In the genomic region with DNA sequence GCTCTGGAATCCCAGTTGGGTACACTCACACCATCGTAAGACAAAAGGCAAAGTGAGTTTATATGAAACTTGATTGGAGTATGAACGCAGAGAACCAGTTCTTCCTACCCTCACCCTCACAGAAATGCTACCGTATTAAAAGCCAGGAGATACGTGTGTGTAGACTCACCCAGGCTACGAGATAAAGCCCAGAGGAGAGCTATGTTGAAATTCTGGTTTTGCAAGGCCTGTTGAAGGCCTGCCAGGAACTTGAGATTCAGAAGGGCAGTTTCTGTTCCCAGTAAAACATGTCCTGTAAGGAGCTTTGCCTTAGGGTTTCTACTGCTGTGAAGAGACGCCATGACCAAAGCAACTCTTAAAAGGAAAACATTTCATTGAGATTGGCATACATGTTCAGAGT, we compare ENCODE assay signal across 16 mouse cellular contexts.
DNase-seq lines count a peak whose midpoint lies in the region; ATAC-seq and TF ChIP-seq lines count a peak whose summit lies in the region.
"Had no signal": no experiment of that assay in that cellular context is flagged by ENCODE, and none has a peak within 500 bp of the region (broad histone marks: within the 10 kb centered on the region; RNA-seq: fewer than 3 reads in every experiment).

No protein-coding gene starts in this region.

- H3K27me3 ChIP-seq in lung, postnatal 0 days (replicated peaks; ENCODE audit: insufficient read depth, low read length): no peaks in the 10 kb centered on the region
- H3K27me3 ChIP-seq: neural tube, embryonic 12.5 days had no signal

- no peaks in the 10 kb centered on the region for H3K9me3 ChIP-seq in lung, postnatal 0 days (ENCODE audit: low read length)

- H3K4me2 ChIP-seq in lung, postnatal 0 days (replicated peaks; ENCODE audit: low read depth, low read length): no peak overlapping the region
- H3K4me2 ChIP-seq: heart, embryonic 11.5 days; neural tube, embryonic 12.5 days had no signal

- no peaks in the 10 kb centered on the region for H3K36me3 ChIP-seq in lung, postnatal 0 days (ENCODE audit: insufficient read depth, low read length)
- H3K36me3 ChIP-seq: neural tube, embryonic 12.5 days had no signal

- no peak for TF ChIP-seq CTCF in lung, postnatal 0 days (IDR thresholded peaks at IDR 0.05)

- no peak overlapping the region for H3K27ac ChIP-seq in lung, postnatal 0 days (ENCODE audit: low read length)
- H3K27ac ChIP-seq: hindbrain, postnatal 0 days; neural tube, embryonic 12.5 days had no signal

- peak; percentile 25 for DNase-seq in gastrocnemius, adult 18-20 months (ENCODE audit: low spot score)
- no peak for DNase-seq in gastrocnemius, postnatal 10 days
- DNase-seq in urinary bladder, postnatal 25 days (ENCODE audit: low spot score): peak; percentile 22
- no peak for DNase-seq in urinary bladder, postnatal 10 days (ENCODE audit: low spot score)
- DNase-seq in lung, postnatal 0 days (ENCODE audit: low spot score): peak; percentile 69
- no peak for DNase-seq in cerebellum, adult 8-10 months
- DNase-seq in cerebellum, adult 9-10 months: no peak
- no peak for DNase-seq in layer of hippocampus, adult 9-11 months
- DNase-seq: B cell, adult 2 months; cerebellum, postnatal 25 days; heart, postnatal 4 days; kidney, adult 9 months; right cerebral cortex, postnatal 4 days had no signal

- H3K9ac ChIP-seq in lung, postnatal 0 days (replicated peaks; ENCODE audit: low read depth): no peak overlapping the region
- H3K9ac ChIP-seq: neural tube, embryonic 12.5 days had no signal

- no peak overlapping the region for H3K4me3 ChIP-seq in lung, postnatal 0 days (ENCODE audit: low read depth, low read length)
- H3K4me3 ChIP-seq: neural tube, embryonic 12.5 days had no signal

- peak; percentile 75 for ATAC-seq in lung, postnatal 0 days
- ATAC-seq: hindbrain, postnatal 0 days had no signal

- WGBS in lung, postnatal 0 days: 57% methylated on average over 6 of the region's 6 CpGs

- TF ChIP-seq EP300 in lung, postnatal 0 days (IDR thresholded peaks at IDR 0.05): peak; percentile 26; the same call in 1 of the 2 replicates

- H3K4me1 ChIP-seq in lung, postnatal 0 days (ENCODE audit: insufficient read depth, low read depth, low read length): no peaks in the 10 kb centered on the region
- H3K4me1 ChIP-seq: neural tube, embryonic 12.5 days had no signal

Comparison
In these comparisons a context has a peak if more than half of its experiments do, and no peak if none do; other contexts are left out.
1. DNase-seq: peak in gastrocnemius, adult 18-20 months (single experiment), urinary bladder, postnatal 25 days (single experiment) and lung, postnatal 0 days (single experiment); none in gastrocnemius, postnatal 10 days (single experiment), urinary bladder, postnatal 10 days (single experiment), cerebellum, adult 8-10 months (single experiment), cerebellum, adult 9-10 months (single experiment) and layer of hippocampus, adult 9-11 months (single experiment).